Mouse (Mus musculus) embryonic fibroblast, embryonic 13.5 days (primary cell): Measurements from ENCODE around the gene Cilp2.

Experiments used
- CTCF ChIP-seq: IDR thresholded peaks from 2 replicates; pipeline ENCODE4 v1.5.1; 2011; ENCODE audit warnings: mild to moderate bottlenecking, control low read depth, low read length, moderate library complexity, borderline replicate concordance; ENCODE audit not compliant: insufficient read depth
- POLR2A ChIP-seq: IDR thresholded peaks from 2 replicates; pipeline ENCODE4 v1.6.1; 2011; ENCODE audit warnings: low read depth, mild to moderate bottlenecking, control low read depth, low read length, moderate library complexity

- TF ChIP-seq CTCF (no peak), POLR2A (no peak)
Observed at GRCm38 (mm10) chr8:69877992-69878391, 9.5 kb downstream of the Cilp2 start.
